ENCODE assay signal across 8 mouse cellular contexts in genomic region chr17:26849746-26850357, GRCm38 (mm10). TPM values are rescaled to one million over a fixed set of nuclear protein-coding genes. Genes with fewer than 3 reads are reported as not detected.
DNase-seq lines count a peak whose midpoint lies in the region; ATAC-seq and TF ChIP-seq lines count a peak whose summit lies in the region.

No protein-coding gene starts in this region.

- intact Hi-C loops in left cerebral cortex, adult 2 months (cut with DNase I) = loop anchor here (2.0 kb wide), 1 partner anchor 17 kb away; no protein-coding TSS in a partner anchor

- no peak for TF ChIP-seq CTCF in ES-Bruce4 (IDR thresholded peaks at IDR 0.05; ENCODE audit: low read depth, low read length)
- no peak for TF ChIP-seq CTCF in left cerebral cortex, adult 2 months (IDR thresholded peaks at IDR 0.05)

- peak overlapping the region; percentile 46 for H3K4me3 ChIP-seq in ES-Bruce4 (ENCODE audit: low read depth, low read length)
- peak overlapping the region; percentile 34 for H3K4me3 ChIP-seq in brown adipose tissue, adult 24 weeks (ENCODE audit: insufficient read depth, low read depth, low read length)
- H3K4me3 ChIP-seq in limb, embryonic 15.5 days = peak overlapping the region; percentile 28
- no peak overlapping the region for H3K4me3 ChIP-seq in left cerebral cortex, adult 2 months

- peaks cover 32% of the 10 kb centered on the region for H3K27me3 ChIP-seq in ES-Bruce4 (ENCODE audit: control insufficient read depth, insufficient read depth, low read length, poor library complexity, severe bottlenecking)
- H3K27me3 ChIP-seq in limb, embryonic 15.5 days = peaks cover 86% of the 10 kb centered on the region

- H3K9me3 ChIP-seq in ES-Bruce4 (replicated peaks; ENCODE audit: control insufficient read depth, insufficient read depth, low read length, poor library complexity, severe bottlenecking) = no peaks in the 10 kb centered on the region
- H3K9me3 ChIP-seq in limb, embryonic 15.5 days = no peaks in the 10 kb centered on the region

- H3K27ac ChIP-seq in ES-Bruce4 (ENCODE audit: insufficient read depth, low read length) = no peak overlapping the region
- no peak overlapping the region for H3K27ac ChIP-seq in brown adipose tissue, adult 24 weeks (replicated peaks; ENCODE audit: low read depth, low read length)
- H3K27ac ChIP-seq in limb, embryonic 15.5 days = no peak overlapping the region
- no peak overlapping the region for H3K27ac ChIP-seq in left cerebral cortex, adult 2 months

- DNase-seq in heart, postnatal 4 days = peak; percentile 50
- DNase-seq in left cerebral cortex, adult 2 months (ENCODE audit: extremely low spot score in 1 of 2, low spot score in 2 of 2) = no peak
- DNase-seq in gastrocnemius, adult 18-20 months (ENCODE audit: low spot score) = no peak
- no peak for DNase-seq in lung, postnatal 36 days
- no peak for DNase-seq in yolk sac, embryonic 10.5 days (ENCODE audit: low spot score)

- no peaks in the 10 kb centered on the region for H3K4me1 ChIP-seq in ES-Bruce4 (ENCODE audit: control insufficient read depth, insufficient read depth, low read length)
- H3K4me1 ChIP-seq in brown adipose tissue, adult 24 weeks (ENCODE audit: control insufficient read depth, insufficient read depth, insufficient read length, low read length) = peaks cover 7% of the 10 kb centered on the region; the same call in 1 of the 2 replicates
- H3K4me1 ChIP-seq in limb, embryonic 15.5 days = peaks cover 16% of the 10 kb centered on the region

- no peaks in the 10 kb centered on the region for H3K36me3 ChIP-seq in ES-Bruce4 (ENCODE audit: control insufficient read depth, insufficient read depth, low read length, poor library complexity, severe bottlenecking)
- H3K36me3 ChIP-seq in limb, embryonic 15.5 days = no peaks in the 10 kb centered on the region

- under 1% methylated on average over 44 of the region's 44 CpGs for WGBS in limb, embryonic 15.5 days

- TF ChIP-seq POLR2A in ES-Bruce4 (IDR thresholded peaks at IDR 0.05; ENCODE audit: insufficient read depth, low read length) = no peak

- peak overlapping the region; percentile 15; the same call in 1 of the 2 replicates for H3K9ac ChIP-seq in ES-Bruce4 (ENCODE audit: low read depth, poor library complexity, severe bottlenecking)
- H3K9ac ChIP-seq in limb, embryonic 15.5 days = no peak overlapping the region

- H3K4me2 ChIP-seq in limb, embryonic 15.5 days = peak overlapping the region; percentile 43

- no peak for TF ChIP-seq EP300 in ES-Bruce4 (IDR thresholded peaks at IDR 0.05; ENCODE audit: insufficient read depth, low read depth, low read length)

- no peak for ATAC-seq in limb, embryonic 15.5 days (ENCODE audit: insufficient number of reproducible peaks, low FRiP score, low TSS enrichment, low read depth)

RNA-seq across cellular contexts. Expression of gene Nkx2-5, which starts 5.0 kb away (rescaled TPM):
- polyA plus RNA-seq in ES-Bruce4 (2011; ENCODE audit: insufficient read depth, insufficient read length, low read depth, missing spikeins) = not detected in 2 replicates
- not detected in 2 replicates for polyA plus RNA-seq in brown adipose tissue, adult 24 weeks (2012; ENCODE audit: insufficient read depth, insufficient read length, missing spikeins)
- 100 to 1,000 TPM; 123 to 128 TPM for total RNA-seq in heart, postnatal 4 days (2021)
- not detected in 2 replicates for polyA plus RNA-seq in limb, embryonic 15.5 days (2015; fragmentation: Nextera tagmentation; extraction: Ambion mirVana)
- not detected for total RNA-seq in left cerebral cortex, adult 2 months (2021)
- not detected for total RNA-seq in gastrocnemius, adult 18-20 months (2021)

Comparison
In these comparisons a context has a peak if more than half of its experiments do, and no peak if none do; other contexts are left out.
1. RNA of gene Nkx2-5, which starts 5.0 kb away (total RNA-seq): 123 to 128 TPM in heart, postnatal 4 days; not detected in left cerebral cortex, adult 2 months and not detected in gastrocnemius, adult 18-20 months; every median in the first group is over 100 times any median in the second.